ENCODE assay signal across 7 mouse cellular contexts in genomic region chr6:71907702-71908235, GRCm38 (mm10). TPM values are rescaled to one million over a fixed set of nuclear protein-coding genes. Genes with fewer than 3 reads are reported as not detected.
DNase-seq lines count a peak whose midpoint lies in the region; ATAC-seq and TF ChIP-seq lines count a peak whose summit lies in the region.

No protein-coding gene starts in this region.

- peak overlapping the region; percentile 68 for H3K4me2 ChIP-seq in neural tube, embryonic 11.5 days (ENCODE audit: low read depth)
- peak overlapping the region; percentile 83 for H3K4me2 ChIP-seq in embryonic facial prominence, embryonic 13.5 days
- peak overlapping the region; percentile 51 for H3K4me2 ChIP-seq in limb, embryonic 14.5 days (replicated peaks; ENCODE audit: low read depth, low read length, severe bottlenecking)
- H3K4me2 ChIP-seq in stomach, postnatal 0 days (replicated peaks; ENCODE audit: low read depth) = peak overlapping the region; percentile 67

- peaks cover 9% of the 10 kb centered on the region for H3K36me3 ChIP-seq in neural tube, embryonic 11.5 days (ENCODE audit: control insufficient read depth, insufficient read depth, low read length)
- H3K36me3 ChIP-seq in embryonic facial prominence, embryonic 13.5 days = peaks cover 31% of the 10 kb centered on the region
- peaks cover 43% of the 10 kb centered on the region for H3K36me3 ChIP-seq in limb, embryonic 14.5 days (ENCODE audit: control insufficient read depth, insufficient read depth, low read length)
- H3K36me3 ChIP-seq in stomach, postnatal 0 days (ENCODE audit: control insufficient read depth, insufficient read depth, low read length) = no peaks in the 10 kb centered on the region

- H3K9me3 ChIP-seq in neural tube, embryonic 11.5 days (ENCODE audit: control insufficient read depth, low read length) = no peaks in the 10 kb centered on the region
- H3K9me3 ChIP-seq in embryonic facial prominence, embryonic 13.5 days = no peaks in the 10 kb centered on the region
- H3K9me3 ChIP-seq in limb, embryonic 14.5 days (ENCODE audit: control insufficient read depth, low read length) = no peaks in the 10 kb centered on the region
- H3K9me3 ChIP-seq in stomach, postnatal 0 days (ENCODE audit: control insufficient read depth, low read length) = no peaks in the 10 kb centered on the region

- peak overlapping the region; percentile 62 for H3K4me3 ChIP-seq in neural tube, embryonic 11.5 days (ENCODE audit: low read depth, low read length)
- peak overlapping the region; percentile 63 for H3K4me3 ChIP-seq in embryonic facial prominence, embryonic 13.5 days
- peak overlapping the region; percentile 67 for H3K4me3 ChIP-seq in limb, embryonic 14.5 days (replicated peaks; ENCODE audit: low read length)
- H3K4me3 ChIP-seq in stomach, postnatal 0 days (ENCODE audit: low read depth, low read length) = peak overlapping the region; percentile 84

- ATAC-seq in neural tube, embryonic 11.5 days (ENCODE audit: insufficient read depth, low FRiP score, low TSS enrichment) = no peak
- no peak for ATAC-seq in embryonic facial prominence, embryonic 13.5 days (ENCODE audit: insufficient number of reproducible peaks, insufficient read depth, low FRiP score, low TSS enrichment, low read depth)
- no peak for ATAC-seq in limb, embryonic 14.5 days (ENCODE audit: low FRiP score, low read depth)
- ATAC-seq in stomach, postnatal 0 days (ENCODE audit: low FRiP score, low TSS enrichment) = no peak
- no peak for ATAC-seq in megakaryocyte progenitor cell, adult 5-6 weeks (replicated peaks; ENCODE audit: poor library complexity)

- no peak overlapping the region for H3K27ac ChIP-seq in neural tube, embryonic 11.5 days (ENCODE audit: low read depth, low read length)
- H3K27ac ChIP-seq in embryonic facial prominence, embryonic 13.5 days = no peak overlapping the region
- H3K27ac ChIP-seq in limb, embryonic 14.5 days (replicated peaks; ENCODE audit: low read depth, low read length) = no peak overlapping the region
- no peak overlapping the region for H3K27ac ChIP-seq in stomach, postnatal 0 days (replicated peaks)

- no peak for TF ChIP-seq CTCF in stomach, postnatal 0 days (IDR thresholded peaks at IDR 0.05; ENCODE audit: low read depth)

- peak overlapping the region; percentile 66 for H3K9ac ChIP-seq in neural tube, embryonic 11.5 days (ENCODE audit: low read length)
- peak overlapping the region; percentile 77 for H3K9ac ChIP-seq in embryonic facial prominence, embryonic 13.5 days
- H3K9ac ChIP-seq in limb, embryonic 14.5 days (ENCODE audit: low read depth, low read length, severe bottlenecking) = peak overlapping the region; percentile 69
- peak overlapping the region; percentile 78 for H3K9ac ChIP-seq in stomach, postnatal 0 days (ENCODE audit: low read length)

- no peak for TF ChIP-seq EP300 in stomach, postnatal 0 days (optimal IDR thresholded peaks at IDR 0.05)

- 0 out of 2 replicates have a peak, but pooled peaks cover 2% of the 10 kb centered on the region for H3K4me1 ChIP-seq in neural tube, embryonic 11.5 days (ENCODE audit: control insufficient read depth, insufficient read depth, low read length)
- peaks cover 17% of the 10 kb centered on the region for H3K4me1 ChIP-seq in embryonic facial prominence, embryonic 13.5 days
- peaks cover 4% of the 10 kb centered on the region; the same call in 1 of the 2 replicates for H3K4me1 ChIP-seq in limb, embryonic 14.5 days (ENCODE audit: control insufficient read depth, insufficient read depth, low read length)
- no peaks in the 10 kb centered on the region for H3K4me1 ChIP-seq in stomach, postnatal 0 days (replicated peaks; ENCODE audit: control insufficient read depth, insufficient read depth)

- H3K27me3 ChIP-seq in neural tube, embryonic 11.5 days (ENCODE audit: control insufficient read depth, insufficient read depth, low read length) = no peaks in the 10 kb centered on the region
- no peaks in the 10 kb centered on the region for H3K27me3 ChIP-seq in embryonic facial prominence, embryonic 13.5 days
- no peaks in the 10 kb centered on the region for H3K27me3 ChIP-seq in limb, embryonic 14.5 days (ENCODE audit: control insufficient read depth, insufficient read depth, low read length)
- H3K27me3 ChIP-seq in stomach, postnatal 0 days (ENCODE audit: control insufficient read depth, insufficient read depth, low read length) = no peaks in the 10 kb centered on the region

- WGBS in neural tube, embryonic 11.5 days = 6% methylated on average over 4 of the region's 4 CpGs
- 6% methylated on average over 4 of the region's 4 CpGs for WGBS in embryonic facial prominence, embryonic 13.5 days
- 4% methylated on average over 4 of the region's 4 CpGs for WGBS in limb, embryonic 14.5 days
- WGBS in stomach, postnatal 0 days = 5% methylated on average over 4 of the region's 4 CpGs

- no peak for DNase-seq in neural tube, embryonic 11.5 days (ENCODE audit: low spot score)
- no peak for DNase-seq in neural tube, embryonic 10.5 days (ENCODE audit: extremely low spot score, low spot score)
- no peak for DNase-seq in limb, embryonic 14.5 days (ENCODE audit: low spot score)
- DNase-seq in stomach, postnatal 0 days (ENCODE audit: low spot score) = no peak
- no peak for DNase-seq in adrenal gland, postnatal 36 days

- TF ChIP-seq POLR2A in limb, embryonic 14.5 days (IDR thresholded peaks at IDR 0.05; ENCODE audit: borderline replicate concordance, extremely low read depth, insufficient read depth, insufficient read length) = no peak

RNA-seq across cellular contexts. Expression of gene Ptcd3, which starts 0.8 kb away (rescaled TPM):
- 134 and 135 TPM in 2 replicates for polyA plus RNA-seq in neural tube, embryonic 11.5 days (2014; fragmentation: Nextera tagmentation; extraction: Ambion mirVana)
- polyA plus RNA-seq in embryonic facial prominence, embryonic 13.5 days (2015; fragmentation: Nextera tagmentation; extraction: Ambion mirVana) = 100 and 102 TPM in 2 replicates
- 49.9 and 62.4 TPM in 2 replicates for polyA plus RNA-seq in limb, embryonic 14.5 days (2012; rRNA removed)
- 91.0 and 97.6 TPM in 2 replicates for polyA plus RNA-seq in limb, embryonic 14.5 days (2014; fragmentation: Nextera tagmentation; extraction: Ambion mirVana)
- polyA plus RNA-seq in stomach, postnatal 0 days (2015; fragmentation: Nextera tagmentation; extraction: Ambion mirVana) = 31.1 and 32.4 TPM in 2 replicates
- 10 to 100 TPM; 91.6 to 98.1 TPM for total RNA-seq in adrenal gland, postnatal 36 days (2021)
- total RNA-seq in megakaryocyte progenitor cell, adult 5-6 weeks (2015) = 139 and 162 TPM in 2 replicates
- total RNA-seq in megakaryocyte progenitor cell, adult 5-6 weeks (2017) = 139 and 203 TPM in 2 replicates

RNA-seq across cellular contexts. Expression of gene Polr1a, which starts 1.1 kb away (rescaled TPM):
- 28.9 and 29.3 TPM in 2 replicates for polyA plus RNA-seq in neural tube, embryonic 11.5 days (2014; fragmentation: Nextera tagmentation; extraction: Ambion mirVana)
- 35.0 and 35.4 TPM in 2 replicates for polyA plus RNA-seq in embryonic facial prominence, embryonic 13.5 days (2015; fragmentation: Nextera tagmentation; extraction: Ambion mirVana)
- polyA plus RNA-seq in limb, embryonic 14.5 days (2012; rRNA removed) = 24.5 and 27.1 TPM in 2 replicates
- 31.9 and 32.3 TPM in 2 replicates for polyA plus RNA-seq in limb, embryonic 14.5 days (2014; fragmentation: Nextera tagmentation; extraction: Ambion mirVana)
- polyA plus RNA-seq in stomach, postnatal 0 days (2015; fragmentation: Nextera tagmentation; extraction: Ambion mirVana) = 8.4 and 9.8 TPM in 2 replicates
- total RNA-seq in adrenal gland, postnatal 36 days (2021) = 10 to 100 TPM; 71.2 to 75.2 TPM
- 35.4 and 39.2 TPM in 2 replicates for total RNA-seq in megakaryocyte progenitor cell, adult 5-6 weeks (2015)
- 75.9 and 99.9 TPM in 2 replicates for total RNA-seq in megakaryocyte progenitor cell, adult 5-6 weeks (2017)
